Comparison of ENCODE assay signal across 17 mouse cellular contexts in genomic region chr13:21082686-21083085, GRCm38 (mm10). TPM values are rescaled to one million over a fixed set of nuclear protein-coding genes. Genes with fewer than 3 reads are reported as not detected.
"Had no signal": no experiment of that assay in that cellular context is flagged by ENCODE, and none has a peak within 500 bp of the region (broad histone marks: within the 10 kb centered on the region; RNA-seq: fewer than 3 reads in every experiment).

No protein-coding gene starts in this region.

- DNase-seq: left cerebral cortex, postnatal 4 days; lung, adult 18-20 months; lung, postnatal 36 days; midbrain, embryonic 14.5 days; thymus, adult 18-20 months; thymus, postnatal 25 days had no signal

- H3K4me3 ChIP-seq: limb, embryonic 13.5 days; midbrain, embryonic 10.5 days; myocyte; neural tube, embryonic 15.5 days had no signal

- H3K9ac ChIP-seq: limb, embryonic 13.5 days; liver, embryonic 14.5 days; neural tube, embryonic 15.5 days had no signal

- H3K9me3 ChIP-seq: limb, embryonic 13.5 days; midbrain, embryonic 10.5 days; neural tube, embryonic 15.5 days had no signal

- H3K4me2 ChIP-seq: limb, embryonic 13.5 days; neural tube, embryonic 15.5 days had no signal

- ATAC-seq: intestine, embryonic 16.5 days had no signal

- H3K36me3 ChIP-seq: limb, embryonic 13.5 days; midbrain, embryonic 10.5 days; neural tube, embryonic 15.5 days had no signal

- H3K27me3 ChIP-seq: limb, embryonic 13.5 days; neural tube, embryonic 15.5 days had no signal

- H3K27ac ChIP-seq: limb, embryonic 13.5 days; liver, embryonic 14.5 days; midbrain, embryonic 10.5 days; neural tube, embryonic 15.5 days had no signal

- H3K4me1 ChIP-seq: limb, embryonic 13.5 days; midbrain, embryonic 10.5 days; neural tube, embryonic 15.5 days had no signal

RNA-seq across cellular contexts. Expression of gene Olfr1370, which starts 7.9 kb away (rescaled TPM):
- polyA plus RNA-seq: intestine, embryonic 16.5 days; large intestine, adult 2 months; limb, embryonic 13.5 days; liver, adult 2 months; liver, embryonic 14.5 days; lung, embryonic 16.5 days; midbrain, embryonic 10.5 days; midbrain, embryonic 14.5 days; myocyte; neural tube, embryonic 11.5 days; neural tube, embryonic 15.5 days; stomach, embryonic 14.5 days had no signal

RNA-seq across cellular contexts. Expression of gene Olfr1369-ps1, which starts 28.6 kb away (rescaled TPM):
- polyA plus RNA-seq: intestine, embryonic 16.5 days; large intestine, adult 2 months; limb, embryonic 13.5 days; liver, adult 2 months; lung, embryonic 16.5 days; midbrain, embryonic 14.5 days; myocyte; neural tube, embryonic 11.5 days; neural tube, embryonic 15.5 days; stomach, embryonic 14.5 days had no signal

RNA-seq across cellular contexts. Expression of gene Olfr263, which starts 46.8 kb away (rescaled TPM):
- polyA plus RNA-seq: intestine, embryonic 16.5 days; large intestine, adult 2 months; limb, embryonic 13.5 days; liver, adult 2 months; liver, embryonic 14.5 days; lung, embryonic 16.5 days; midbrain, embryonic 10.5 days; midbrain, embryonic 14.5 days; myocyte; neural tube, embryonic 11.5 days; neural tube, embryonic 15.5 days; stomach, embryonic 14.5 days had no signal
